Mouse (Mus musculus) lung, postnatal 14 days (tissue): ENCODE measurements around the gene Ankrd17.

Experiments
- DNase-seq: peaks from one replicate; pipeline ENCODE4 v3.0.0; 2021

Ankrd17 gene

DNA sequence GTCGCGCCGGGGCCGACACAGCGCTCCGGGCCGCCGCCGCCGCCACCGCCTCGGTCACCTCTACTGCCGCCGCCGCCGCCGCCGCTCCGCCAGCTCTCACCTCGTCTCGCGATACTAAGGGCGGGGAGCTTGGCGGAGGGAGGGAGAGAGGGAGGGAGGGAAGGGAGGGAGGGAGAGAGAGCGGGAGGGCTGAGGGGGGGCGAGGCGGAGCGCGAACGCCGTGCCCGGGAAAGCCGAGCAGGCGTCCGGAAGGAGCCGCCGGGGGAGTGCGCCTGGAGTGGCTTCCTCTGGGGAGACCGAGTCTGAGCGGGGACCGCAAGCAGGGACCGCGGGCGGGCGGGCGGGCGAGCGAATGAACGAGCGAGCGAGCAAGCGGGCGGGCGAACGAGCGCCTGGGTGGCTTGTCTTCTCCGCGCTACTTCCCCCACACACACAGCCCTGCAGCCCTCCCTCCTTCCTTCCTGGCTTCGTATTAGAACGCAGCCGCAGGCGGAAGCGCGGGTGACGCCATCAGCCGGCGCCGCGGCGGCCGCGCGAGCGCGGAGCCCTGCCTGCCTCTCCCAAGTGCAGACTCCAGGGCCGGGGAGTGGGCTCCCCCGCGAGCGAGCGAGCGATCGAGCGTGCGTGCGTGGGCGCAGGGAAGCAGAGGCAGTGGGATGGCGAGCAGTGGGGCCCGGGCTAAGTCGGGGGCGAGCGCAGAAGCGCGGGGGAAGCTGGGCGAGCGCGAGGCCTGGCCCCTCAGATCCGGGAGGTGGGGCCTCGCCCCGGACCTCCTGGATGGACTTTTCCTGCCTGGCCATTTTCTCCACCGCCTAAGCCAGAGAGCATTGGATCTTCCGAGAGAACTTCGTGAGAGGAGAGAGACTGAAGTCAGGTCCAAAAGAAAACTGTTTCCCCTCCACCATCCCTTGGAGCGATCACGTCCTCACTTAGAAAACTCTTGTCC is at the start of gene Ankrd17:
TSS of gene Ankrd17 (minus strand) at position 457 of the 946 bp plus-strand sequence.
- DNase-seq = peak; percentile 89

DNA sequence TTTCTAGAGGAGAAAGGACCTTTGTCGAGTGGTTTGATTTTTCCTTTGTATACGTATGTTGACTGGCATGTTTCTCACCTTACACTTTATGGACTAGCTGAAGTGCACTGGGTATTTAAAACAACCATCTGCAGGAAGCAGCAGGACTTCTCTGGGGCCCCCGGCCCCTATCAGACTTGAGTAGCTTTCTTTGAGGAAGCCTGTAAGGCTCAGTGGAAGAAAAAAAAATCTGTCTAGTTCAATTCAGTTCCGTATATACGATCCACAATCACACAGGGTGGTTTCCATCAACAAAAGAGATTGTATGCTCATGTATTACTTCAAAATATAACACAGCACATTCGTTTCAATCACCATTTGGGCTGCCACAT is 48.5 kb upstream of the Ankrd17 start:
- DNase-seq = no peak

DNA sequence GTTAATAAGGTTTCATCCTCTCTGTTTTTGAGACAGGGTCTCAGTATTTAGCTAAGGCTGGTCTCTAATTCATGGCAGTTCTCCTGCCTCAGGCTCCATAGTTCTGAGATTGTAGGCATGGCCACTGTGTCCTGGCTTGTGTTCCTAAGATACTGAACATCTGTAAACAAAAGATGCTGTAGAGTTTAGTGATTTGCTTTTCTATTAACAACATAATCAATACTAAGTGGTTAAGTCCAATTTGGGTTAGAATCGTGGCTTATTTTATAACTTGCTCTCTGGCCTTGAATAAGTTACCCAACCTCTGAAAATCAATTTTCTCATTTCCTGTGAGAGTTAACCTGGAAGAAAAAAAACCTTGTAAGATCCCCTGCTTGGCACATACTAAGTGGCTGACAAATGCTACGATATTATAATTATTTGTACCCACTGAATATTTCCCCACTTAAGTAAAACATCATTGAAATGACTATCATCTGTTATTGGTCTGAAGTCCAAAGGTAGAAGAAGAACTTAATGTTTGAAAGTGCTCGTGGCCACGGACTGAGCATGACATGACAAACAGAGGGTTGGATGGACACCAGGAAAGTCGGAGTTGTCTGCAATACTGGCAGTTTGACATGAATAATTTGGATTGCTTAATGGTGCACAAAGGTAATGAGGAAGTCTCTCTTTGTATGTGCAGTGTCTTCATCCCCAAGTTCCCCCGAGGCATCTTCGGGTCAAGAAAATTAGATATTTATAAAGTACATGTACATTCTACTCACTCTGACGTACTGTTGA is 48.0 kb upstream of the Ankrd17 start:
- DNase-seq = no peak

DNA sequence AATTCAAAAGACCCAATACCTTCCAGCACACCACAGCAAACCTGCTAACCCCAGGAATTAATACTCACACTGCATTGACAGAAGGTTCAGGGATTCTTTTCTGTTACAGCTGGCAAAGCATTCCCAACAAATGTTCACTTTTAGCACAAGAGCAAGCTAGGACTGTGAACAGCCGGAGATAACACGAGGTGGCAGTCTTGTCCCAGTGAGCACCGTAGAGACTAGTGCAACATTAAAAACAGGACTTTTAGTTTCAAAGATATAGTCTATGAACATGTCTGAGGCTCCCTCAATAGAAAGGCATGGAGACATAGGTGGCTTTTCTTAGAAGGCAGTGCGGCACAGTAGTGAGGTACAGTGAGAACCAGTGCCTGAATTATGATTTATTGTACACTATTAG is 38.8 kb upstream of the Ankrd17 start:
- peak; percentile 24 for DNase-seq

DNA sequence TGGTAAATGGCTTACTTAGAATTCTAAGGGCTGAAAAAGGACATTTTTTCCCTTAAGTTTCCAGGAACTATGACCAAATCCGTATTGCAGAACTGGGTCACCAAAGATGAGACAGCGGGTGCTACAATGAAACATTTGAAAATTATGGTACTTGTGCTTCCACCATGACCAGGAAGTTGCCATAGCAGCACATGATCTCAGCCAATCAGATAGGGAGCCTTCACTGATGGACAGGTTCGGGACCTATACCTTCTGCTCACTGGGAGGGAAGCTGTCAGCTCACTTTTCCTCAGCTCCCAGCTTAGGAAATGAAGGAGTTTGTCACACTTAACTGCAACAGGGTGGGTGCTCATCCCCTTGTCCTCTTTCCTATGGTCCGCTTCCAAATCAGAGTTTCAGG is 30.4 kb upstream of the Ankrd17 start:
- DNase-seq = no peak

DNA sequence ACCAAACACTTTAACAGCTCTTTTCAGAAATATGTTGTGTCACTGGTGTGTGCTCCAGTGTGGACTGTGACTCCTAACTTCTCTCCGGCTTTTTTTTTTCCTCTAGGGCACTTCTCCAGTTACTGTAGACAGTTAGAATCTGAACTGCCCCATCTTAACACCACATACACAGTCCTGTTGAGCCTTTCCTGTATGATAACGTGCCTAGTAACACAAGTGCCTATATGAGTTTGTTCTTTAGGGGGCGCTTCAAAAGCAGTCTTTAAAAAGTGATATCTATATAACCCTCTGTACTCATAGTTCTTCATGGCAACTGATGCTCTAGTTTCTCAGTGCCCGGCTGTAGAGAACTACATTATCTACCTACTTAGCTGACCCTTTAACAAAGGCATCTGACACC is 27.9 kb upstream of the Ankrd17 start:
- DNase-seq = no peak

DNA sequence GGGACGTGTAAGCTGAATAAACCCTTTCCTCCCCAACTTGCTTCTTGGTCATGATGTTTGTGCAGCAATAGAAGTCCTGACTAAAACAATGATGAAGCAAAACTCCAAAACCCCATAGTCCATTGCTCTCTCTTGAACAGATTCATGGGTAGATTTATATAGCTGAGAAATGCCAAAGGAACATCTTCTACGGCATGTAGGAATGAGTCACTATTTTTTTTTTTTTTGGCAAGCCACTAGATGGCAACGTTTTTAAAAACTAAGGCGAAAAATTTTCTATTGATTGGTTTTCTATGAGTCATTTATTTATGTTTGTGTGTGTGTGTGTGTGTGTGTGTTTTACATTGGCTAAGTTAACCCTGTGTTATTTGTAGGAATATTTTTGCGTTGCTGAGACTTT is 27.4 kb upstream of the Ankrd17 start:
- DNase-seq = no peak

DNA sequence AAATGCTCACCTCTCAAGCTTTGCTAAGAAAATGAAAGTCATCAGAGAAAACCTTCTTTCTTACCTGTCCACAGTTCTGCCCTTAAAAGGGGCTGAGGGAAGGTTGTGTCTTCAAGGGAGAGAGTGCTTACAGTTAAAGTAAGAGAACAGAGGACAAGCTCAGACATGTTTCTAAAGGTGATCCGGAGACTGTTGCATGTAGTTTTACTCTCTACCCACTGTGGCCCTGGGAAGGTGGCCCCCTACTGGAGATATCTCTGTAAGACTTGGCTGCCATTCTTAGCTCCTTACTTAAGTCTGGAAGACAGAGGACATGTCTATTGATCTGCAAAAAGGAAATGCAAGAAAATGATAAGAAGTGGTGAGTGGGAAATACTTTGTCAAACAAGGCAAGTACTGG is 16.7 kb upstream of the Ankrd17 start:
- DNase-seq = peak; percentile 17

DNA sequence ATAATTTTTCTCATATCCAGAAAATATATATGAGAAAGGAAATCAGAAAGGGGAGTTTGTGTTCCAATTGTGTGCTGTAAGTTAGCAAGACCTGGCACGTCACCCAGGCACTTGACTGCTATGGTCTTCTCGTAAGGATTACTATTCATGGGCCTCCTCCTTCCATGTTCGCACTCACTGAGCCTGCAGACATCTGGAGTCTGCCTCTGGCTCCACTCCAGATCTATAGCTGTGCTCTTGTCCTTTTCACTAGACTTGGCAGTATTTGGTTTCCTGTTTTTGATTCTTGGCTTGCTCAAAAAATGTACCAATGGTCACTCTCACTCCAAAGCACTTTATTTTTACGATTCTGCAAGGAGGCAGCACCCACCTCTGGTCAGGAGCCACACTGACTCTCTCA is 15.1 kb upstream of the Ankrd17 start:
- no peak for DNase-seq

DNA sequence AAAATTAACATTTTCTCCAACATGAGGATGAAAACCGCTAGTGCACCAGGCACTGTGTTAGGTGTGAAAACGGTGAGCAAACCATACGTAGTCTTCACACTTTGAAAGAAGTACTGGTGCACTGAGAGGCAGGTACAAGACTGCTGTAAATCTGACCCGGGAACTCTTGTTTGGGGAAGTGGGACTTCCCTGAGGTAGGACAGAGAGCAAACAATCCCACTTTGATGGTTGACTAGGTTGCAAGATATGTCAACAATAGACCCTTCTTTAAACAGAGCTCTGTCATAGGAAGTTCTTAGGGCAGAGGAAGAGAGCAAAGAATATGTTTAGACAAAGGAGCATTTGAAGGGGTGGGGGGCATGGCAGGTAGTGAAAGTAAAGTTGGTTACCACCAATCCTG is 7.3 kb upstream of the Ankrd17 start:
- DNase-seq = no peak

DNA sequence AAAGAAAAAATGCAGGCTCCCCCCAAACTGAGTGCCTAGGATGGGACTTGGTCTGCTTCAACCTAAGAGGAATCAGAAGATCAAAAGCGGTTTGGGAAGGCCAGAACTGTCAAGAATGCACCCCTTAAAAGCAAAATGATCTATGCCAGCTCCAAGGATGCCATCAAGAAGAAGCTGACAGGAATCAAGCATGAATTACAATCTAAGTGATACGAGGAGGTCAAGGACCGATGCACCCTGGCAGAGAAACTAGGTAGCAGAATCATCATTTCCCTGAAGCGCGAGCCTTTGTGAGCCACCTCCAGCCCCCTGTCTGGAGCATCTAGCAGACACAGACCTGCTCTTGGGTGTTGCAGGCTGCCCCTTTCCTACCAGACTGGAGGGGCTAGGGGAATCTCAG is 4.0 kb upstream of the Ankrd17 start:
- DNase-seq = no peak

DNA sequence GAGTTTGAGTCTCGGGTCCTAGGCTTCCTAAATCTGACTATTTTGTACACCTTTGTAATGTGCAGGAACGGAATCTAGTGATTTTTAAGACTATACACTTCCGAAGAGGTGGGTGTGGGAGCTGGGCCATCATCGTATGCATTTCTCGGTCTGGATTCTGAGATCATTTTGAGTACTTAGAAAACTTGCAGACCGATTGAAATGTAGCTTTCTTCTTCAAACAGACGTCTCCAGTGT is 608 bp upstream of the Ankrd17 start, which contains the start of gene Gm9958:
TSS of gene Gm9958 (plus strand) at position 138 of the 237 bp plus-strand sequence.
- no peak for DNase-seq

DNA sequence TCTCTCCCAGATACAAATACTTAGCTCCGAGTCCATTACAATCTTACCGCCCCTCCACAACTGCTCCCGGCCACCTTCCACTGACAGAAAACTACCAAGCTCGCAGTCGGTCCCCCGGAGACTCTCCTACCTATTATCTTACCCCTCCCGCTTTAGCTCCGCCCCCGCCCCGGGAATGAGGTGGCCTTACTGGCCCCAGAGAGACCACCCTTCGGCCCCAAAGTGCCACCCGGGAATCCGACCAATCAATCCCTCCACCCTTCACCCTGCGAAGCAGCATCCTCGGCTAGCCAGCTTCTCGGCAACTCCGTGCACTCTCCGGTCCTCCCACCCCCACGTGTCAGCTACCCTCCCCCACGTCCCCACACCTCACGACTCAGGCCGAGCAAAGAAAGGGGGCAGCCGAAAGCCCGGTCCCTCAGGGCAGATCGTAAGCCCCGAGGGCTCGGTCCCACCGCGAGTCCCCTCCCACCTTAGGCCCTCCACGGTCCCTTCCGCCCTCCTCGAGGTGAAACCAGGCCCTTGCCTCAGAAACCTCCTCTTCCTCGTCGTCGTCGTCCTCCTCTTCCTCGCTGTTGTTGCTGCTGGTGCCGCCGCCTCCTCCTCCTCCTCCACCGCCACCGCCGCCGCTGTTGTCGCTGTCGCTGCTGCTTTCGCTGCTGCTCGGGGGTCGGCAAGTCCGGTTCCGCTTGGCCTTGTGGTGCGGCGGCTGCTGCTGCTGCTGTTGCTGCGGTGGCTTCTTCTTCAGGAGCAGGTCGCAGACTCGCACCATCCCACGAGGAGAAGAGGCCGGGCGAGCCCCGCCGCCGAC is 1.0 kb downstream of the Ankrd17 start:
- peak; percentile 44 for DNase-seq

DNA sequence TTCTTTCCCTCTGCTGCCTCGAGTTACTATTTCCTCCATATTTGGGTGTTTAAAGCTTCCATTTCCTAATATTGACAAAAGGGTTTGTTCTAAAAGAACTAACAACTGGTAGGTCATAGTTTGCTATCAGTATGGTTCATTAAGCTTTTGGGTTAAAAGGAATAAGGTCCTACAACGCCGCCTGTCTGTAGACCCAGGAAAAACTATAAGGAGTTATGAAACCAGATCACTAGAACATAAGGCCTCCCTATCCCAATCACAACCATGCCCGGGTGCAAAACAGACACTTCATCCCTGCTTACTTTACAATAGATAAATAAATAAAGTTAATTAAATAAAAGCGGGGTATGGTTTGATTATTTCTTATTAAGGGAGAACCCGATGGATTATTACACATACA is 1.9 kb downstream of the Ankrd17 start:
- DNase-seq = peak; percentile 83

DNA sequence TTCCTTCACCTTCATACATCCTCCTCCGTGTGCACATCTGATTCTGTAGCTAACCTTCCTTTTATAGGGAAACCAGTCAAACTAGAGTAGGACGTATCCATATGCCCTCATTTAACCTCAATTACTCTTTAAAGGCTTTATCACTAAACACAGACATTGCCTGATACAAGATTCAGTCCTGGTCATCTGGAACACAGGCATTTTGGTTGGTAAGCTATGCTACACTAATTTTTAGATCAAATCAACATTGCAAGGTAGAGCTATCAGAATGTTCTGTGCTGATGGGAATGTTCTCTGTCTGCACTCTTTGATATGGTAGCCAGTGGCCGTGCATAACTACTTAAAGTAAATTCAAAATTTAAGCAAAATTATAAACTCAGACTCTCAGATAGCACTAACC is 10.6 kb downstream of the Ankrd17 start:
- no peak for DNase-seq

DNA sequence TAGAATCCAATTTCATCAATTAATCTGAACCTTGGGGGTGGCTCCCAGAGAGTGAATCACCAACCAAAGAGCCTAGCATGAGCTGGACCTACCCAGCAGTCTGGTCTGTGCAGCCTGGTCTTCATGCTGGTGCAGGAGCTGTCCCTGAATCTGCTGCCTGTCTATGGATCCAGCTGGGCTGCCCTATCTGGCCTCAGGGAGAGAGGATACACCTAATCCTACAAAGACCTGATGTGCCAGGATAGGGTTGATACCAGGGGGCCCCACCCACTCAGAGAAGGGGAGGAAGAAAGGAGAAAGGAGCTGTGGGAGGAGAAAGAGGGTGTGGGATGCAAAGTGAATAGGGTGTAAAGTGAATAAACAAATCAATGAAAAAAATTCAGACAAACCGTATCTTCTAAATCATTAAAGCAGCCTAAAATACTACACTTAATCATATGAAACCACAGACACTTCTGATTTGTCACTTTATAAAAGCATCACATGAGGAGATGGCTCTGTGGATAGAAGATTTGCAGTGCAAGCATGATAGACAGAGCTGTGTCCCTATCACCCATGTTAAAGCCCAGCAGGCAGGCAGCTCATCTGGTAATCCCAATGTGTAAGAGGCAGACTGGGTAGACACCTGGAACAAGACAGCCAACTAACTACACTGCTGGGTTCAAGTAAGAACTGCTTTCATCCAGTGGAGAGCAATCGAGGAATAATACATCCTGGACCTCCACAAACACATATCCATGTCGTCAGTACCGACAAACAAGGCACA is 12.6 kb downstream of the Ankrd17 start:
- DNase-seq = no peak

DNA sequence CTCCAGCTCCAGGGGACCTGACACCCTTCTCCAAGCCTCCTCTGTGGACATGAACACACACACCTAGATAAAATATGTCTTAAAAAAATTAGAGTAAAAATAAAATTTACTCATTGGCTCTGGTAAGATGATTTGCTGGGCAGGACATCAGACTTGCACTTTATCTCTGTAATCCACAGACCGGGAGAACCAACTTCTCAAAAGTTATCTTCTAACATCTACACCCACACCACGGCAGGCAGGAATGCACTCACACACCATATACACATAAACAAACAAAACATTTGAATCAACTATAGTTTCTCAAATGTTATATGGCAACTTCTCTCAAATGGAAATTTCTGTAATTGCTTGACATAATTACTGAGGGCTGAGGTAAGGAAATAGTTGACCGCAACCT is 19.5 kb downstream of the Ankrd17 start:
- DNase-seq = no peak

DNA sequence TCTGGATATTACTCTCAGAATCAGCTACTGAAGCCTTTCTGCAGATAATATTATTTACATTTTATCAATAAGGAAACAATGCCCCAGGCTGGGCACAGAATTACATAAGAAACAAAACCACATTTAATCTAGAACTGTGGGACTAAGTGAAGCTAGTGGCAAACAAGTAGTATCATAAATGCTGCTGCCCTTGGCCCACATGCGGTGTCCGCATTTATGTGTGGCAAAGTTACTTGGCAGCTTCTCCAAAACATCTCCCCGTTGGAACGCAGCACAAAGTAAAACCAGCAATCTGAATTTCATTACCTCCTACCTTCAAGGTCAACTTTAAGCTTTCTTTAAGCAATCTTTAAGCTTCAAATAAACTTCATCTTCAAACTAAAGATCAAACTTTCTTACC is 25.5 kb downstream of the Ankrd17 start:
- DNase-seq = no peak

DNA sequence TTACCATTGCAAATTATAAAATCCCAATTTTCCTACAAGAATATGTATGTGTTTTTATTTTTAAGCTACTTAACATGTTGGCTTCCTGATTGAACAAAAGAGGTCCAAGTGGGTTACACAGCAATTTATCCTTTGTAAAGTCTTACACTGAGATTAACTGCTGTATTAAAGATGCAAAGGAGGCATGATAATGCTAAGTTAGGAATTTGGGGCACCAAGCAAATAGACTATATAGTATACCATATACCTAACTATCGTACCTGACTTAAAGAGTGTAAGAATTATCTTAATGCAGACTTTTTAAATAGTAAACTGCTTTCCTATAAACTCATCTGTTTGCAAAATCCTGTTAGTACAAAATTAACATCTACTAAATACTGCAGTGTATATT is 26.4 kb downstream of the Ankrd17 start:
- no peak for DNase-seq

DNA sequence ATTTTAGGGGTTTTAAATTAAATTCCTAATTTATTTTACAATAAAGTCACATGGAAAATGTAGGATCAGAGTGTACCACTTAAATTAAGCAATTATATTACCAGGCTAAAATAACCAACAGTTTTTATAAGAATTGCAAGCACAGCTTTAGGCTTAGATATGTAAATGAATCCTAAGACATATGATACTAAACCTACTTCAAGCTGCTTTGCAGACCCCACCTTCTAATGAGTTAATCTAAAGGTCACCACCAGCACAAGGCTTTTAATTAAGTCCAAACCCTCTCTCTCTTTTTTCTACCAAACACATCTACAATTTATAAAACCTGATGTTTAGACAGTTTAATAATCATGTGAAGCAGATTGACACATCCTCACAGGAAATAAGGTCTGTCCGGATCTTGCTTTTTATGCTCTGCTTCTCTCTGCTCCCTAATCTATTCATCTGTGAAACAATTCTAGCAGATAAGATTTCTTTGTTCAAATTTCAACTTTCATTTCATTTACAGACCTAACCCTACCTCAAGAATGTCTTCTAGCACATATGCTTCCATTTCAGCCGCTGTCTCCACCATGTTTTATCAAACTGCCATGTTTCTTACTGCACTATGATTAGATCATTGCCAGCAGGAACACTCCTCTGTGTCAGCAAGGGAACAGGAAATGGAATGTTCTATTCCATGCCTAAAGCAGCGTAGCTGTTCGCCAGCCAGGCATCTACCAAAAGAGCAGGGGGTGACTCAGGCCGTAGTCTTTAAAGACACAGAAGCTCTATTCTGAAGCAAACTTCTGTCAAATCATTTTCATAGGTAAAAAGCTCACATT is 27.0 kb downstream of the Ankrd17 start:
- DNase-seq = peak; percentile 51

DNA sequence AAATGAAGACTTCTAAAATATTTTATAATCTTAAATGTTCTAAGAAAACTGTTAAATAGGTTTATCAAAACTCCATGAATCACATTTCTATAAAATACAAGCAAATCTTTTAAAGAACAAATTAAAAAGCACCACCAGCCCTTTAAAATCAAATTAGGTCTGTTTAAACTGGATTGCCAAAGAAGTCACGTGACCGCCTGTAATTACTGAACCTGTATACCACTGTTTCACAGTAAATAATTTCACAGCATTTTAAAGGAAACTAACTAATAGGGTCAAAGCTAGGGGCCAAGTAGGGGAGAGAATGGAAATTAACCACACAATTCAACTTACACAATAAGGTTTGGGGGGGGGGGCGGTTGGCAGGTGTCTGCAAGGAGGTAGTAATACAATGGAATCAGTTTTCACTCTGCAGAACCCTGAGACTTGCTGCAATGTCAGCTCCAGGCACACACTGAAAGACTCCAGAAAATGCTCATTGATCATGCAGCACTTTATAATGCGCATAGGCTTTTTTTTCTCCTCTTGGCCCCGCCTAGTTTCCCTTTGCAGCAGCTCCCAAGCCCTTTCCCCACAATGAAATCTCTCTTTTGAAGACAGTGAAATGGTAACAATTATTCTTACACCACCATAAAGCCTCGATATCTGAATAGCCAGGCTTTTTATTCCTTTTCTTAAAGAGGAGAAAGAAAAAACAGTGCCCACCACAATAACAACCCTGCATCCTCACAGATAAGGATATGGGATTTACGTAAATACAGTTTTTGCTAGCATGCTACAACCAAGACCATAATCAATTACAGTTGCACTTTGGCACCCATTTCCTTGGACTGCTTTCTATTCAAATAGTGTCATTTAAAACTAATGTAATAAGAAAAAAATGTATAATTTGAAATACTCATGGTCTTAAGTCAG is 27.9 kb downstream of the Ankrd17 start:
- no peak for DNase-seq
